Mouse (Mus musculus): ENCODE data around the gene Zfand6.

GRCm38 (mm10) chr7:84669554-84670152 lies 20.1 kb downstream of the Zfand6 start:
- TF ChIP-seq EP300 (IDR thresholded peaks at IDR 0.05) (no peak), CTCF (IDR thresholded peaks at IDR 0.05) (no peak)
